Mouse (Mus musculus) embryonic facial prominence, embryonic 11.5 days (tissue): ENCODE measurements around the gene Crkl. TPM values are rescaled to one million over a fixed set of nuclear protein-coding genes. Genes with fewer than 3 reads are reported as not detected.

Experiments
- ATAC-seq: fragments of 200-750 bp; cut with Nextera tagmentation; replicated peaks from 2 replicates; pipeline ENCODE4 v1.8.0; 2017; ENCODE audit warnings: low read depth; ENCODE audit not compliant: insufficient number of reproducible peaks, low FRiP score, low TSS enrichment
- DNase-seq: peaks from one replicate; pipeline ENCODE4 v3.0.0-alpha.2; 2015; ENCODE audit warnings: low spot score
- H3K27ac ChIP-seq: fragments of 300-500 bp; sonication (generic); replicated peaks from 2 replicates; pipeline ENCODE4 v1.5.1; 2014; ENCODE audit warnings: mild to moderate bottlenecking, low read depth, low read length, control low read depth
- H3K27me3 ChIP-seq: fragments of 300-500 bp; sonication (generic); 2 replicates; pipeline ENCODE4 v1.6.1; 2014; ENCODE audit warnings: mild to moderate bottlenecking, low read length, moderate library complexity, mixed read lengths; ENCODE audit not compliant: control insufficient read depth, insufficient read depth
- H3K36me3 ChIP-seq: fragments of 300-500 bp; sonication (generic); replicated peaks from 2 replicates; pipeline ENCODE4 v1.6.1; 2014; ENCODE audit warnings: low read depth, mild to moderate bottlenecking, low read length, moderate library complexity, mixed read lengths; ENCODE audit not compliant: control insufficient read depth, insufficient read depth
- H3K4me1 ChIP-seq: fragments of 300-500 bp; sonication (generic); 2 replicates; pipeline ENCODE4 v1.6.1; 2014; ENCODE audit warnings: low read length, mixed read lengths; ENCODE audit not compliant: control insufficient read depth, insufficient read depth
- H3K4me2 ChIP-seq: fragments of 300-500 bp; sonication (generic); 2 replicates; pipeline ENCODE4 v1.6.1; 2014; ENCODE audit warnings: low read depth, mild to moderate bottlenecking, control low read depth, low read length, moderate library complexity
- H3K4me3 ChIP-seq: fragments of 300-500 bp; sonication (generic); 2 replicates; pipeline ENCODE4 v1.5.1; 2014; ENCODE audit warnings: low read depth, low read length, control low read depth
- H3K9ac ChIP-seq: fragments of 300-500 bp; sonication (generic); replicated peaks from 2 replicates; pipeline ENCODE4 v1.6.1; 2014; ENCODE audit warnings: mild to moderate bottlenecking, control low read depth, low read length
- H3K9me3 ChIP-seq: fragments of 300-500 bp; sonication (generic); replicated peaks from 2 replicates; pipeline ENCODE4 v1.6.1; 2016; ENCODE audit warnings: mild to moderate bottlenecking, low read length, inconsistent platforms, mixed read lengths; ENCODE audit not compliant: control insufficient read depth
- WGBS: fragments of 180-500 bp; shearing (Covaris S2); extraction: QIAGEN DNeasy Blood & Tissue Kit; methylation state at CpG from one replicate; pipeline ENCODE4 v1.1.7; 2014; 5-methylcytosine and 5-hydroxymethylcytosine counted together
- polyA plus RNA-seq: library from polyadenylated mRNA; unstranded; fragments of >200 nt; fragmentation: Nextera tagmentation; extraction: Ambion mirVana; gene quantifications from 2 replicates; pipeline ENCODE4 v1.2.1, GENCODE M21; 2014

Gene Crkl
- polyA plus RNA-seq, 1 experiment from 2014 or later = 85.1 TPM

GRCm38 (mm10) chr16:17423021-17423420 is 28.8 kb upstream of the Crkl start:
- Histone ChIP-seq H3K27me3 (no peaks in the 10 kb centered on the region), H3K27ac (no peak overlapping the region), H3K4me1 (no peaks in the 10 kb centered on the region), H3K9ac (no peak overlapping the region), H3K4me2 (no peak overlapping the region), H3K4me3 (no peak overlapping the region), H3K36me3 (no peaks in the 10 kb centered on the region; the same call in 1 of the 2 replicates), H3K9me3 (no peaks in the 10 kb centered on the region)
- DNase-seq (no peak), ATAC-seq (no peak)
- WGBS = 73% methylated on average over 3 of the region's 3 CpGs

GRCm38 (mm10) chr16:17432576-17432975 is 19.2 kb upstream of the Crkl start:
- Histone ChIP-seq H3K9ac (no peak overlapping the region), H3K36me3 (no peaks in the 10 kb centered on the region), H3K4me3 (no peak overlapping the region), H3K27ac (no peak overlapping the region), H3K27me3 (no peaks in the 10 kb centered on the region), H3K4me1 (no peaks in the 10 kb centered on the region), H3K4me2 (no peak overlapping the region), H3K9me3 (no peaks in the 10 kb centered on the region)
- no peak for ATAC-seq
- WGBS = 81% methylated on average over 2 of the region's 2 CpGs
- peak; percentile 33 for DNase-seq

- Histone ChIP-seq H3K4me2 (peak overlapping the region; percentile 80), H3K9me3 (no peaks in the 10 kb centered on the region), H3K27ac (peak overlapping the region; percentile 90), H3K27me3 (no peaks in the 10 kb centered on the region), H3K36me3 (no peaks in the 10 kb centered on the region), H3K4me1 (peaks cover 5% of the 10 kb centered on the region; the same call in 1 of the 2 replicates), H3K9ac (peak overlapping the region; percentile 96), H3K4me3 (peak overlapping the region; percentile 97)
- peak; percentile 55 for DNase-seq
- ATAC-seq = peak; percentile 49
- under 1% methylated on average over 24 of the region's 24 CpGs for WGBS
Measured at GRCm38 (mm10) chr16:17452373-17452715, 557 bp downstream of the Crkl start.

GRCm38 (mm10) chr16:17456901-17457300 is 5.1 kb downstream of the Crkl start:
- Histone ChIP-seq H3K4me2 (no peak overlapping the region), H3K36me3 (peaks cover 6% of the 10 kb centered on the region), H3K27me3 (no peaks in the 10 kb centered on the region), H3K4me3 (no peak overlapping the region), H3K9me3 (no peaks in the 10 kb centered on the region), H3K4me1 (peaks cover 5% of the 10 kb centered on the region; the same call in 1 of the 2 replicates), H3K27ac (no peak overlapping the region), H3K9ac (no peak overlapping the region)
- ATAC-seq (no peak), DNase-seq (no peak)
- 100% methylated on average over 1 of the region's 1 CpGs for WGBS

GRCm38 (mm10) chr16:17460254-17460653 is 8.5 kb downstream of the Crkl start:
- H3K27ac ChIP-seq = no peak overlapping the region
- peaks cover 1% of the 10 kb centered on the region; the same call in 1 of the 2 replicates for H3K4me1 ChIP-seq

GRCm38 (mm10) chr16:17461596-17461995 is 9.8 kb downstream of the Crkl start:
- Histone ChIP-seq H3K9ac (no peak overlapping the region), H3K27me3 (no peaks in the 10 kb centered on the region), H3K4me3 (no peak overlapping the region), H3K4me1 (no peaks in the 10 kb centered on the region), H3K9me3 (no peaks in the 10 kb centered on the region), H3K36me3 (peaks cover 6% of the 10 kb centered on the region), H3K4me2 (no peak overlapping the region), H3K27ac (no peak overlapping the region)
- DNase-seq (no peak), ATAC-seq (no peak)
- WGBS = 89% methylated on average over 1 of the region's 1 CpGs

More at GRCm38 (mm10) chr16:17460254-17460653, 8.5 kb downstream of the Crkl start:
- Histone ChIP-seq H3K27me3 (no peaks in the 10 kb centered on the region), H3K4me3 (no peak overlapping the region), H3K9me3 (no peaks in the 10 kb centered on the region), H3K4me2 (no peak overlapping the region), H3K36me3 (peaks cover 6% of the 10 kb centered on the region), H3K9ac (no peak overlapping the region)
- DNase-seq = no peak
- 95% methylated on average over 4 of the region's 4 CpGs for WGBS
- ATAC-seq = no peak

- WGBS = 79% methylated on average over 2 of the region's 2 CpGs
- ATAC-seq (no peak), DNase-seq (no peak)
- Histone ChIP-seq H3K27ac (no peak overlapping the region), H3K4me2 (no peak overlapping the region), H3K9me3 (no peaks in the 10 kb centered on the region), H3K27me3 (no peaks in the 10 kb centered on the region), H3K36me3 (peaks cover 4% of the 10 kb centered on the region), H3K4me3 (no peak overlapping the region), H3K9ac (no peak overlapping the region), H3K4me1 (no peaks in the 10 kb centered on the region)
Measured at GRCm38 (mm10) chr16:17463184-17463583, 11.4 kb downstream of the Crkl start.

- H3K27ac ChIP-seq = no peak overlapping the region
- H3K27me3 ChIP-seq = no peaks in the 10 kb centered on the region
- 88% methylated on average over 4 of the region's 4 CpGs for WGBS
- no peak for DNase-seq
- H3K4me2 ChIP-seq = no peak overlapping the region
- no peaks in the 10 kb centered on the region for H3K9me3 ChIP-seq
- no peak for ATAC-seq
- no peaks in the 10 kb centered on the region; the same call in 1 of the 2 replicates for H3K4me1 ChIP-seq
- no peaks in the 10 kb centered on the region for H3K36me3 ChIP-seq
- no peak overlapping the region for H3K4me3 ChIP-seq
- no peak overlapping the region for H3K9ac ChIP-seq
Measured at GRCm38 (mm10) chr16:17466875-17467663, 15.3 kb downstream of the Crkl start.
